Mouse (Mus musculus) cerebellum, adult 8-10 months (tissue): ENCODE data around the gene Eri3.

Experiments used
- DNase-seq: peaks from one replicate; pipeline ENCODE4 v3.0.0; 2022

The Eri3 gene

DNA sequence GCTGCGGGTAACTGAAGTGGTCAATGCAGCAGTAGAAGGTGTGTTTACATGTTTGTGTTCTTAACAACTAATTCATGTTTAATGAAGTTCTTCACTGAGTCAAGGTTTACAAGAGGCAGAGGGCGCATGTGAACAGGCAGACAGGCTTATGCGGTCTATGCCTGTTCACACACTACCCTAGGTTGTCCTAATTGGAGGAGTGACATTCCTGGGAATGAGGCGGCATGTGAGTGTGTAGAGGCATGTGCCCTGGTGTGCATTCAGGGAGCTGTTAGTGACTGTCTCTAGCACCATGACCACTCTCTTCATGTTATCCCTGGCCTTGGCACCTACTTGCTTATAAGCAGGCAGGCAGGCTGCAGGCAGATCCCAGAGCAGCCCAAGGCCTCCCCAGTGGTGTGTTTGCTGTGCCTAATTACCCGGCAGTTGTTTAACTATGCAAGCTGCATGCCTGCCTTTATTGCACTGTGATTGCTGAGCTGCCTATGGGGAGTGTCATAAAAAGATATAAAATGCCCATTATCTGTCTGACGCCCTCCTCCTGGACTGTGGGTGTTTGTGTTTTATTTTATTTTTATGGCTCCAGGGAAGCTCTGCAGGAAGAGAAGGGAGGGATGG lies 80.0 kb downstream of the Eri3 start:
- DNase-seq: no peak

- DNase-seq: no peak
Measured at GRCm38 (mm10) chr4:117633527-117633926, 83.4 kb downstream of the Eri3 start.

GRCm38 (mm10) chr4:117634642-117635041 lies 84.5 kb downstream of the Eri3 start:
- DNase-seq: no peak

GRCm38 (mm10) chr4:117636152-117636551 lies 86.0 kb downstream of the Eri3 start:
- no peak for DNase-seq

- no peak for DNase-seq
Measured at GRCm38 (mm10) chr4:117636891-117637613, 86.9 kb downstream of the Eri3 start.

DNA sequence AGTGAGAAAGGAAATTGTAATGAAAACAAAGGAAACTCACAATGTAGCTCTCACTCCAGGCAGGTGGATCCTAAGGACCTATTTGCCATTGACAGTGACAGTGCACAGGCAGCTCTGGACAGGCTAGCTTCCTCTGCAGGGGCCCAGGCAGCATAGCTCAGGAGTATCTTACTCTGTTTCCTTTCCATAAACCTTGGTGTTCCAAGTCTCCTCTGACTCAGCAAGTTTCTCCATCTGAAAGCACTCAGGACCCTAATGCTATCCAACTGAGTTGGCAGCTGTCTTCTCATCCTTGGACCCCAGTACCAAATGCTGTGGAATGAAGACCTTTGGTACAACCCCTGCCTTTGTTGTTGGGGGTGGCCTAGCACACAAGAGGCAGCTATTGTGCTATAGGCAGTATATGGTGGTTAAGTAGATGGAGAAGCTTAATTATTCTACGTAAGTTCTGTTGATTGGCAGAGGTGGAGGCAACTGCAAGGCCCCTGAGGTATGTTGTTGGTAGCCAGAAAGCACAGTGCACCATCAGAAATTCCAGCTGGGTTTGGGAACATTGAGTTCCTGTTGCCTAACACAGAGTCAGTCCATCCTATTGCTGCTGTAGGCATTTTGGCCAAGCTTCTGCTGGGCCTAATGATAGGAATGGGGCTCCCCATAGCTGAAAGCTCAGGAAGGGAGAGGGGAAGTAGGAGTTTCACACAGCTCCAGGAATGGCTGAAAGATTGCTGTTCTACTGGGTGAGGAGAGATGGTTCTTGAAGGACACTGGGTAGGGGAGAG lies 90.9 kb downstream of the Eri3 start:
- no peak for DNase-seq

GRCm38 (mm10) chr4:117641804-117642203 lies 91.6 kb downstream of the Eri3 start:
- no peak for DNase-seq

GRCm38 (mm10) chr4:117645031-117645435 lies 94.9 kb downstream of the Eri3 start:
- peak; percentile 83 for DNase-seq

DNA sequence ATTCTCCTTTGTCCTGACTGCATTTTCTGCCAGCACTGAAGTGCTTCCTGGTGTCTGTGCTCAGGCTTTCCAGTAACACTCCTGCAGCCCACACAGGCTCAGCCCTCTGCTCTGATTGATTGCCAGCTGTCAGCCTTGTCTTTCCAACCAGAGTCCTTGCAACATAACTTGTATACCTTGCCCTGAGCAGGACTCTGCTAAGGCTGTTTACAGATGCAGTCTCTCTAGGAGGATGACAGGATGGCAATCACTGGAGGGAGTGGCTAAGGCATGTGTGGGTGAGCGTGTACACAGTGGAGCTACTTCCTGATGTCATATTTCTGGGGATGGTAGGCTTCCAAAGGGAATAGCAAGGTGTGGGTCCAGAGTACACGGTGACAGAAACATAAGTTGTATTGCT lies 95.7 kb downstream of the Eri3 start:
- DNase-seq: no peak

DNA sequence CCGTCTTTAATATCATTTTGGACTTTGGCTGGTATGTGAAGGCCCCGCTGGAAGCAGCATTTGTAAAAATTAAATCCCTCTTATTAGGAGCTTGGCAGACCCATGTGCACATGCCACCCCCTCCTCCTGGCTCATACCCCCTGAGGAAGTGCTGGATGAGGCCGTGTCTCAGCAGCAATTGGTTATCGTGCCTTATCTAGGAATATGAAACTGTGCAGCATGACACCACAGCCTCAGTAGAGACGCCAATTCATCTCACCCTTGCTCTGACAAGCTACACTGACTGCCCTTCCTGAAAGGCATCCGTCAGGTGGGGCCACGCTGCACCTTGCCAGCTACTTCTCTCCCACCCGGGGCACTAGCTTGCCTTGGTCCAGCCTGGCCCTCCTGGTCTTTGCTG lies 96.3 kb downstream of the Eri3 start:
- no peak for DNase-seq

DNA sequence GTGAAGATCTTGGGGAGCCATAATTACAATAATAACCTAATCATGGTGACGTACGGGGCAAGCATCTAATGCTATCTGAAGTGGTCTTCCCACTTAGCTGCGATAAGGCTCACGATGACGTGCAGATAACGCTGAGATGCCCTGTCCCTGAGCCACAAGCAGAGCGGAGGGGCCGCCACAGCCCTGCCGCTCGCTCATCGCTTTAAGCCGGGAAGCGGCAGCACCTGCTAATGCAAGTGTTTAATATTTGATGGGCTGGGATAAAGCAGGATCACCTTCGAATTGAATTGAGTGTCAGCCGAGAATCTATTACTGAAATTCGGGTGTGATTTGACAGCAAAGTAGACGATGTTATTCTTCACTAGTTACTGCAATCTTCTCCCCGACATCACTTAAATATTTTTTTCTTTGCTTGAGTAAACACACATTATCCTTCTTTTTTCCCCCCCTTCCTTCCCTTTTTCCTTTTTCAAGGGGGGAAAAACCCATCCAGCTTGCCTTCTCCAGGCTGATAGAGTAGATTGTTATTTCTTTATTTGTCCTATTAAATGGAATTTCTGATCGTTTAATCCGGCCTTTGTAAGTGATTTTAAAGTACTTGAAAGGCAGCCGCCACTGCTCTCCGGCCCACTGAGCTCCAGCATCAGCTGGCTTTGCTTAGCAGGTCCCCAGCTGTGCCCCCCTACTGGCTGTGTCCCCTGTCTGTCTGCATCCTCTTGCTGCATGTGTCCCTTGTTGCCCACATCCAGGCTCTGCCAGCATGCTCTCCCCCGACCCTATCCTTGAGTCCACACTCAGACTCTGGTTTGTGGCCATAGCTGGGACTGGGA lies 97.0 kb downstream of the Eri3 start:
- no peak for DNase-seq

DNA sequence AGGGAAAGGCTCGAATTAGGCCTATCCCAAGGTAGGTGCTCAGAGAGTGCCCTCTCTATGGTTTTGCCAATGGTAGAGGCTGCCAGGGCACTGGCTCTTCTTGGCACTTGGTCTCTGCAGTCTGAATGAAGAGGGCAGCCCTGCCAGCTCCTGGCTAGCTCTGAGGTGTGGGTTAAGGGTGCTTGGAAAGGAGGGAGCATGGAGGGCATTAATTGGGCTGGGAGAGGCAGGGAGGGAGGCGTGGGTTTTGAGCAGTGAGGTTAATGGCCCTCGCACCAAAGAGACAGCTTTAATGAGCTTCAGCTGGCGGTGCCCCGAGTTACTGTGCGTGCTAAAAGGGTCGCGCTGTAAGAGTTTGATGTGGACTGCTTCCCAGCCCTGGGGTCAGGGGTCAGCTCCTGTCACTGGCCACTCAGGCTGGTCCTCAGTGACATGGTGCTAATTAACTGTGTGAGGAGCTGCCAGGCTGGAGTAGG lies 101.5 kb downstream of the Eri3 start:
- no peak for DNase-seq

- no peak for DNase-seq
Measured at GRCm38 (mm10) chr4:117652727-117653126, 102.6 kb downstream of the Eri3 start.

GRCm38 (mm10) chr4:117654016-117654702 lies 104.0 kb downstream of the Eri3 start:
- no peak for DNase-seq

DNA sequence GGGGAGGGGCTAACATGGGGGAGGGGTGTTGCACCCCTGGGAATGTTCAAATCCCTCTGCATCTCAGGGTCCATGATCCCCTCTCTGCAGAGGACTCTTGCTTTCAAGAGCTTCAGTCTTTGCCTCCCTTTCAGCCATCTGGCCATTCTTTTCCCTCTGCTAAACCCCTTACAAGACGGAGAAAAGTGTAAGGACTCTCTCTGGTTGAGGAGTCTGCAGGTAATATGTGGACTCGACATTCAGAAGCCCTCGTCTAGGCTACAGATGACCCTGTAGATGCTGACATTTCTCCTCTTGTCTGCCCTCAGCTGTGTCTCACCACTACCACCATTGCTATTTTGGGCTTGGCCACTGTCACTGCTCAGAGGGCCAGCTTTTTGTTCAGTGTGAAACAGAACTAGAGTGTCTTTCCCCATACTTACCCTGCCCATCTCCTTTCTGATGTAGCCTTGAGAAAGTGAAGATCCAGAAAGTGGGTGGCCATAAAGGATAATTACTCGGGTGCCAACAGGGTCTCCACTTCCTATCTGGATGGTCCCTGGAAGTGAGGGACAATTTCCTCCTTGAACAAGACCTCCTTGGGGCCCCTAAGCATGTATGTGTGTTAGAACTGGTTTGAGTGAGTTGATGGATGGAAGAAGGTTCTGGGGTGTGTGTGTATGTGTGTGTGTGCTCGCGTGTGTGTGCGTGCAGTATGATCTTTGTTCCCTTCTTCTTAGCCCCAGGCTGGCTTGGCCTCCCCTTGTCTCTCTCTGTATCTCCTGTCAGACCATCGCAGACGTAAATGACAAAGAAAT lies 104.7 kb downstream of the Eri3 start:
- no peak for DNase-seq

GRCm38 (mm10) chr4:117655500-117655863 lies 105.3 kb downstream of the Eri3 start:
- DNase-seq: no peak

DNA sequence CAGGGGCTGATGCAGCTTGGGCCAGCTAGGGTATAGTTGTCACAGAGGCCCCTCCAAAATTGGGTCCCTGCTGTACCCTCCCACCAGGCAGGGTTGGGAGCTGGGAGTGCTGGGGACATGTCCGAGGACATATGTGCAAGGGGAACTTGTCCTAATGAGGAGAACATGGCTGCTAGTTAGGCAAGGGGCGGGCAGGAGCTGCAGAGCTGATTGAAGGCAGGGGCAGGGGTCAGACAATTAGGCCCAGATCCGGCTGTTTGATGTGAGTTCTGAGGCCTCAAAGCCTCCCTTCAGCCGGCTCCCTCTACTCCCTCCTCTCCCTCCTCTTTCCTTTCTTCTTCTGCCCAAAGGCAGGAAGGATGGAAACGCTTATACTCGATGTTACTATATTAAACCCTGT lies 106.8 kb downstream of the Eri3 start:
- no peak for DNase-seq

DNA sequence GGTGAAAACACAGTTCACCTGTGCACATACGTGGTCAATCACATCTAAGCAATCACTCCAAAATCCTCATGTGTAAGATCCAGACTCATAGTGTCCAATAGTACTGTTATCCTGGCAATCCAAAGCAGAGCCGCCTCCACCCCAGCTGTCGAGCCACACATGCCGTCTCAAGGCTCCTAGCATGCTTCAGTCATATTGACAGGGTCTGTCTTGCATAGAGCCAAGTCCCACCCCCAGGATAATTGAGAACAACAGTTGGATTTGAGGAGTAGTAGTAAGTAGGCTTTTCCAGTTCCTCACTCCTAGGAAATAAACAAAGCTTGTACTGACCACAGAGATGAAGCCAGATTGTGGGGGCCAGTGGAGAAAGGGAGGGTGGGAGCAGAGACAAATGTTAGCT lies 107.5 kb downstream of the Eri3 start:
- DNase-seq: no peak

DNA sequence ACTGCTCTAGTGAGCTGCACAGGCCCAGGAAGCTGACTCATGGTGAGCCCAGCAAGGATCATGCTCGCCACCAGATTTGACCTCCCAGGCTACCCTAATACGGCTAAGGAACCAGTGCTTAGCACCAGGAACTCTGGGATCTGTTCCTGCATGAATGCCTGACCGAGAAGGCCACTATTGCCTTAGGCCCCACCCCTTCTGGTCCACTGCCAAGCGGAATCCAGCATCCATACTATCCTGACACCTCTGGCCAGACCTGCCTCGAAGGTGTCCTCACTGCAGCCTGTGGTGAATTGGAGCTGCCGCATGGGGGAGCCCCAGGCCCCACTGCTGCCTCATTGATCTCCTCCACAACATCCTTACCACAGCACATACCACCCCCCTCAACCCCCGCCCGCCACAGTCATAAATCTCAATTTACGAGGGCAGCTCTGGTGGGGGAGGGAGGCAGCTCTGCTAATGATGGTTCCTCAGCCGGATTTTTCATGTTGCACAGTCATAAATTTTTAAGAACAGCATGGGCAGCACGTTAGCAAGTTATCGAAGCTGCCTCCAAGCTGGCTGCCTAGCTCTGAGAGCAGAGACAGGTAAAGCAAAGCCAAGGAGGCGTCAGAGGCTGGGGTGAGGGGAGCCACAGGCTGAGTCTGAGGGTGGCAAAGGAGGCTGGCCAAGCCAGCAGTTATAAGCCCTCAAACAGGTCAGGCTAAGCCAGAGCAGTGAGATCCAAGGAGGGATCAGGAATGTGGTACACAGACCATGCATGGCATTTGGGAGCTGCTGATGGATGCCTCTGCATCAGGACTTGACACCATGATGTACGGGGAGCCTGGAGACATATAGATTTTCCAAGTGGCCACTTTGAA lies 108.6 kb downstream of the Eri3 start:
- DNase-seq: no peak

- DNase-seq: no peak
Measured at GRCm38 (mm10) chr4:117660001-117660400, 109.8 kb downstream of the Eri3 start.
